Mouse (Mus musculus) heart, embryonic 12.5 days (tissue): ENCODE results near the gene Tedc1. TPM values are rescaled to one million over a fixed set of nuclear protein-coding genes. Genes with fewer than 3 reads are reported as not detected.

Experiments
- ATAC-seq: fragments of 200-750 bp; cut with Nextera tagmentation; 2 replicates; pipeline ENCODE4 v1.8.0; 2017; ENCODE audit warnings: moderate TSS enrichment, moderate library complexity; ENCODE audit not compliant: insufficient number of reproducible peaks, low FRiP score
- H3K27ac ChIP-seq: fragments of 300-500 bp; sonication (generic); 2 replicates; pipeline ENCODE4 v1.5.1; 2016; ENCODE audit warnings: mild to moderate bottlenecking, moderate library complexity; ENCODE audit not compliant: poor library complexity, severe bottlenecking
- H3K27me3 ChIP-seq: fragments of 300-500 bp; sonication (generic); replicated peaks from 2 replicates; pipeline ENCODE4 v1.6.1; 2016; ENCODE audit warnings: mild to moderate bottlenecking, moderate library complexity
- H3K36me3 ChIP-seq: fragments of 300-500 bp; sonication (generic); 2 replicates; pipeline ENCODE4 v1.6.1; 2016; ENCODE audit warnings: mild to moderate bottlenecking, moderate library complexity
- H3K4me1 ChIP-seq: fragments of 300-500 bp; sonication (generic); replicated peaks from 2 replicates; pipeline ENCODE4 v1.6.1; 2016; ENCODE audit warnings: mild to moderate bottlenecking
- H3K4me2 ChIP-seq: fragments of 300-500 bp; sonication (generic); 2 replicates; pipeline ENCODE4 v1.6.1; 2016; ENCODE audit warnings: mild to moderate bottlenecking, moderate library complexity
- H3K4me3 ChIP-seq: fragments of 300-500 bp; sonication (generic); 2 replicates; pipeline ENCODE4 v1.5.1; 2016; ENCODE audit warnings: mild to moderate bottlenecking
- H3K9ac ChIP-seq: fragments of 300-500 bp; sonication (generic); 2 replicates; pipeline ENCODE4 v1.6.1; 2016; ENCODE audit warnings: mild to moderate bottlenecking, moderate library complexity
- H3K9me3 ChIP-seq: fragments of 300-500 bp; sonication (generic); replicated peaks from 2 replicates; pipeline ENCODE4 v1.6.1; 2016; ENCODE audit warnings: mild to moderate bottlenecking, moderate library complexity
- WGBS: fragments of 180-500 bp; shearing (Covaris S2); methylation state at CpG from one replicate; pipeline ENCODE4 v1.1.7; 2016; 5-methylcytosine and 5-hydroxymethylcytosine counted together
- polyA plus RNA-seq: library from polyadenylated mRNA; unstranded; fragments of >200 nt; fragmentation: Nextera tagmentation; extraction: Ambion mirVana; gene quantifications from 2 replicates; pipeline ENCODE4 v1.2.1, GENCODE M21; 2016

Gene Tedc1
- polyA plus RNA-seq, result 24.5 and 26.9 TPM in 2 replicates

DNA sequence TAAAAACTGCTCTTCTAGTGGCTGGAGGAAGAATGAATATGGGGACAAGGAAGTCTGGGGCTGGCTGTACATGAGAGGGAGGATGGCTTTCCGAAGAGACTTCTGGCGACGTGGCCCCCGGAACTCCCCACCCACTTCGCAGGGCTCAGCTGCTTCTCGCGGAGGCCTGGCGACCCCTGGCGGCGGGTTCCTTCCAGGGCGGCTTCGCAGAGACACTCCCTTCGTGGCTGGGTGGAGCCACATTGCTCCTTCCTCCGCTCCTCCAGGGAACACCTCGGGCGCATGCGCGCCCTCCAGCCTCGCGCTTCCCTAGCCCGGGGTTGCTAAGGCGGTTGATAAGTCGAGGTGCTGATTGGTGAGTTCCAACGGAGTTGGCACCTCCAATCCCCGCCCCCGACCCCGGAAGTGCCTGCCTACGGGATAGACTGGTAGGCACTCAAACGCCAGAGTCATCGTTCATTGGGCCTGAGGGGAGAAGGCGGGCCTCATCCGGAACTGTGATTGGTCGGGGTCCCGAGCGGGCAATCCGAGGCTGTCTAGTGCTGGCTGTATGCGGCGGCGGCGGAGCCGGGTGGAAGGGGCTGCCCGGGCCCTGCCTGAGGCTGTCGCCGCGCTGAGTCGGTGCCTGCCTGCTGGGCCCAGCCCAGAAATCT is at the start of gene Tedc1:
TSS of gene Tedc1 (plus strand) at position 535 of the 653 bp plus-strand sequence.
- H3K9ac ChIP-seq, result peak within 1 kb of the TSS; percentile 70
- H3K27me3 ChIP-seq, result no peaks in the 10 kb centered on the region
- peaks cover 11% of the 10 kb centered on the region; the same call in 1 of the 2 replicates for H3K36me3 ChIP-seq
- peak within 1 kb of the TSS; percentile 55 for H3K4me3 ChIP-seq
- no peaks in the 10 kb centered on the region for H3K9me3 ChIP-seq
- peaks cover 49% of the 10 kb centered on the region for H3K4me1 ChIP-seq
- peak within 1 kb of the TSS; percentile 86 for H3K4me2 ChIP-seq
- peak; percentile 94 for ATAC-seq
- under 1% methylated on average over 46 of the region's 46 CpGs for WGBS
- H3K27ac ChIP-seq, result peak within 1 kb of the TSS; percentile 82

- H3K4me2 ChIP-seq, result no peak overlapping the region
- no peak overlapping the region for H3K4me3 ChIP-seq
- no peaks in the 10 kb centered on the region for H3K27me3 ChIP-seq
- H3K27ac ChIP-seq, result peak overlapping the region; percentile 1
- peaks cover 54% of the 10 kb centered on the region for H3K4me1 ChIP-seq
- ATAC-seq, result peak; percentile 34; the same call in 1 of the 2 replicates
- H3K9ac ChIP-seq, result no peak overlapping the region
- H3K36me3 ChIP-seq, result peaks cover 22% of the 10 kb centered on the region
- peaks cover 4% of the 10 kb centered on the region; the same call in 1 of the 2 replicates for H3K9me3 ChIP-seq
- WGBS, result 61% methylated on average over 4 of the region's 4 CpGs
These were observed 48.6 kb upstream of the Tedc1 start for GRCm38 (mm10) chr12:113107431-113108124.

DNA sequence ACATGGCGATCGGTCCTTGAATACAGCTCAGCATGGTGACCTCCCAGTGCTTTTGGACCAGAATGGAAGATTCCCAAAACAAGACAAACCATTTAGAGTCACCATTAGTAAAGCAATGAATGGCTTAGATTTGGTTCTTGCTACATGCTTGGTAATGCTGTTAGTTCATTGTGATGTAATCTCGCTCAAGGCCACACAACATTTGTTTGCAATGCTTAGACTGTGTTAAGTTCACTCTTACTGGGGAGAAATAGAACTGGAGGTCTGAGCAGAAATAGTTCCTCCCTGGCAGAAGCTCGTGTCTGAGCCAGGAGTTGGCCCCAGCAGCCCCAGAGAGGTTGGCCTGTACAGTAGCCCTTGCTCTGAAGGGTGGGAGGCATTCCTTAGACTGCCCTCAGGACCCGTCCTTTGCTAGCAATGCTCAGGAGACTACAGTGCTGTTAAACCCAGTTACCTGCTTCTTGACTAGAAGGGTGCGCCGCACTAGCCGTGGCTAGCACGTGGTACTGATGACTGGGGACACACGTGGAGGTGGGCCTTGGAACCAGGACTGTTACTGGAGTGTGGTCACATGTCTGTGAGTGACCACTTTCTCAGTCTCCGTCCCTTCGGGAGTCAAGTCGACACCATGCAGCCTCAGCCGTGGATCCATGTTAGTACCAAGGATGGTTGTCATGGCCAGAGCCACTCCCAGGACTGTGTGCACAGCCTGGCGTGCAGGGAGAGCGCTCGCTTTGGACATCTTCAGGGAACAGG is 47.5 kb upstream of the Tedc1 start:
- Histone ChIP-seq H3K9ac (no peak overlapping the region), H3K4me3 (no peak overlapping the region), H3K36me3 (peaks cover 22% of the 10 kb centered on the region), H3K4me2 (no peak overlapping the region), H3K27ac (no peak overlapping the region), H3K27me3 (no peaks in the 10 kb centered on the region), H3K9me3 (peaks cover 4% of the 10 kb centered on the region; the same call in 1 of the 2 replicates), H3K4me1 (peaks cover 47% of the 10 kb centered on the region)
- 87% methylated on average over 17 of the region's 17 CpGs for WGBS
- no peak for ATAC-seq

DNA sequence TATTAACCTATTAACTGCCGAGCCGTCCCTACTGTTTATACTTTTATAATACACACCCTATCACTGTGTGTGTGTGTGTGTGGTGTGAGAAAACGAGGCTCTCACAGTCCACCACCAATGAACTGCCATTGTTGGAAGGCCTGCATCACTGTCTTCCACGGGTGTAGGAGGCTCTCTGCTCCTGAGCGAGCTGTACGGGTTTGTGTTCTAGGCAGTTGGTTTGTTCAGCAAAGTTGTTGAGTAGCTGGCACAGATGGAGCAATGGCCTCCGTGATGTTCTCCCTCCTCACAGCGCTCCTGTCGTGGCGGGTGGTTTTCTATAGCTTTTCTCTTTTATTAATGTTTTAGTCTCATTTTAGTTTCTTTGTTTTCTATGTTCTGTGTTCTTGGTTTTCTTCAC is 46.4 kb upstream of the Tedc1 start:
- H3K36me3 ChIP-seq, result peaks cover 32% of the 10 kb centered on the region
- H3K4me2 ChIP-seq, result no peak overlapping the region
- H3K9ac ChIP-seq, result no peak overlapping the region
- no peak overlapping the region for H3K27ac ChIP-seq
- no peak for ATAC-seq
- peaks cover 42% of the 10 kb centered on the region for H3K4me1 ChIP-seq
- H3K27me3 ChIP-seq, result no peaks in the 10 kb centered on the region
- no peak overlapping the region for H3K4me3 ChIP-seq
- 86% methylated on average over 10 of the region's 10 CpGs for WGBS
- H3K9me3 ChIP-seq, result peaks cover 4% of the 10 kb centered on the region; the same call in 1 of the 2 replicates

GRCm38 (mm10) chr12:113114141-113114540 is 42.1 kb upstream of the Tedc1 start:
- H3K36me3 ChIP-seq, result peaks cover 63% of the 10 kb centered on the region
- H3K27ac ChIP-seq, result no peak overlapping the region
- peaks cover 19% of the 10 kb centered on the region for H3K4me1 ChIP-seq
- no peak overlapping the region for H3K4me3 ChIP-seq
- H3K9ac ChIP-seq, result no peak overlapping the region
- H3K4me2 ChIP-seq, result no peak overlapping the region
- H3K9me3 ChIP-seq, result no peaks in the 10 kb centered on the region
- WGBS, result 84% methylated on average over 4 of the region's 4 CpGs
- ATAC-seq, result no peak
- H3K27me3 ChIP-seq, result no peaks in the 10 kb centered on the region

- H3K4me1 ChIP-seq, result peaks cover 24% of the 10 kb centered on the region
- 76% methylated on average over 16 of the region's 16 CpGs for WGBS
- no peak overlapping the region for H3K4me2 ChIP-seq
- H3K27me3 ChIP-seq, result no peaks in the 10 kb centered on the region
- peaks cover 65% of the 10 kb centered on the region for H3K36me3 ChIP-seq
- no peaks in the 10 kb centered on the region for H3K9me3 ChIP-seq
- H3K27ac ChIP-seq, result no peak overlapping the region
- no peak overlapping the region for H3K9ac ChIP-seq
- no peak for ATAC-seq
- H3K4me3 ChIP-seq, result no peak overlapping the region
These were observed 41.2 kb upstream of the Tedc1 start for GRCm38 (mm10) chr12:113114856-113115538.

DNA sequence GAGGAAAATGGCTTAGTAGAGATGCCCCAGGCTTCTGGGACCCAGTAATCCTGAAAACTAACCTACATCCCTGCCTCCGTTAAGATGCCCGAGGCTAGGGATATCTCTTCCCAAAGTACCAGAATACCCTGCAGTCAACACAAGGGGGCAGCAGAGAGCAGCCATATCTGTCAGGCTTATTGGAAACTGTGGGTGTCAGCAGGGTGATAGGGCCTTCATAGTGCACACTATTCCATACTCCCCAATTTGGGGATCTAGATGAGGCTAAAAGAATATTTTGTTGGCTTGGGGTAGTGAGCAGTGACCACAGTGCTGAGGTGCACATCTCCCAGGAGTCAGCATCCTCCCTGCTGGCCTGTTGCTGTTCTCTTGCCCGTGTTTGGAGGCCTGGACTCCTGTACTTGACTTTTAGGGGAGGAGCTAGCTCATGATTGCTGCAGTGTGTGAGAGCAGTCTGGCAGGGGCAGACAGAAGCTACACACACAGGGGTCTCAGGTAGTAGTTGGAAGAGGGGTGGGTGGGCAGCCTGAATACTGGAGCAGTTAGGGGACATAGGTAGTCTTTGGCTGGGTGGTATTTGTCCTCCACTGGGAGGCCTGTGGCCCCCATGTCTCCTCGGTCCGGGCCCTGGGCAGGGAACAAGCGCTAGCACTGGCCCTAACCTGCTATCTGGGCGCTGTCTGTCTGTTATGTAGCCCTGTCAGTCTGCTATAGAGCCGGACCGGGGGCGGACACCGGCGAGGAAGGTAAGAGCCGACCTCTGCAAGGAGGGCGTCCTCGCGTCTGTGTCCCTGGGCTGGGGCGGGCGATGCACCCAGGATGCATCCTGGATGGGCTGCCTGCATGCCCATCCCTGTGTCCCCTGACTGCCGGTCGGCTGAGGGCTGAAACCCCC is 36.5 kb upstream of the Tedc1 start:
- peak; percentile 60 for ATAC-seq
- 78% methylated on average over 20 of the region's 20 CpGs for WGBS
- H3K4me2 ChIP-seq, result no peak overlapping the region
- 0 out of 2 replicates have a peak overlapping the region, but pooled peaks have one; percentile 3 for H3K9ac ChIP-seq
- no peaks in the 10 kb centered on the region for H3K9me3 ChIP-seq
- H3K4me3 ChIP-seq, result no peak overlapping the region
- no peaks in the 10 kb centered on the region for H3K27me3 ChIP-seq
- 0 out of 2 replicates have a peak overlapping the region, but pooled peaks have one; percentile 21 for H3K27ac ChIP-seq
- H3K4me1 ChIP-seq, result peaks cover 13% of the 10 kb centered on the region
- H3K36me3 ChIP-seq, result peaks cover 88% of the 10 kb centered on the region

GRCm38 (mm10) chr12:113124726-113125125 is 31.5 kb upstream of the Tedc1 start:
- peaks cover 11% of the 10 kb centered on the region for H3K4me1 ChIP-seq
- H3K4me3 ChIP-seq, result no peak overlapping the region
- peak overlapping the region; percentile 19; the same call in 1 of the 2 replicates for H3K27ac ChIP-seq
- H3K9me3 ChIP-seq, result no peaks in the 10 kb centered on the region
- peaks cover 99% of the 10 kb centered on the region for H3K36me3 ChIP-seq
- H3K27me3 ChIP-seq, result no peaks in the 10 kb centered on the region
- no peak overlapping the region for H3K9ac ChIP-seq
- no peak for ATAC-seq
- 61% methylated on average over 6 of the region's 6 CpGs for WGBS
- H3K4me2 ChIP-seq, result no peak overlapping the region

GRCm38 (mm10) chr12:113130732-113131131 is 25.5 kb upstream of the Tedc1 start:
- no peak overlapping the region for H3K27ac ChIP-seq
- no peaks in the 10 kb centered on the region for H3K27me3 ChIP-seq
- peaks cover 94% of the 10 kb centered on the region for H3K36me3 ChIP-seq
- no peak overlapping the region for H3K9ac ChIP-seq
- no peak for ATAC-seq
- no peak overlapping the region for H3K4me2 ChIP-seq
- peaks cover 44% of the 10 kb centered on the region for H3K4me1 ChIP-seq
- no peak overlapping the region for H3K4me3 ChIP-seq
- WGBS, result 96% methylated on average over 8 of the region's 8 CpGs
- no peaks in the 10 kb centered on the region for H3K9me3 ChIP-seq

- no peak for ATAC-seq
- no peaks in the 10 kb centered on the region for H3K27me3 ChIP-seq
- no peak overlapping the region for H3K4me3 ChIP-seq
- H3K4me1 ChIP-seq, result peaks cover 53% of the 10 kb centered on the region
- peak overlapping the region; percentile 60; the same call in 1 of the 2 replicates for H3K9ac ChIP-seq
- peak overlapping the region; percentile 91 for H3K27ac ChIP-seq
- H3K9me3 ChIP-seq, result no peaks in the 10 kb centered on the region
- peaks cover 94% of the 10 kb centered on the region for H3K36me3 ChIP-seq
- no peak overlapping the region for H3K4me2 ChIP-seq
- WGBS, result 93% methylated on average over 14 of the region's 14 CpGs
These were observed 24.6 kb upstream of the Tedc1 start for GRCm38 (mm10) chr12:113131601-113132000.
